Mouse (Mus musculus) megakaryocyte, embryonic 14.5 days (primary cell): ENCODE data around the gene Odc1.

ENCODE experiments used
- FLI1 ChIP-seq: IDR thresholded peaks from 2 replicates; pipeline ENCODE4 v1.6.1; 2012; ENCODE audit warnings: low read length, inconsistent platforms, mixed read lengths
- GATA1 ChIP-seq: IDR thresholded peaks from 3 replicates; pipeline ENCODE4 v1.6.1; 2012; ENCODE audit warnings: mixed read lengths, low read length, inconsistent platforms, borderline replicate concordance

- TF ChIP-seq GATA1, result no peak
- no peak for TF ChIP-seq FLI1
Measured at GRCm38 (mm10) chr12:17588436-17588835, 43.8 kb downstream of the Odc1 start.
